Mouse (Mus musculus) lung, postnatal 0 days (tissue): ENCODE data around the gene Pptc7.

Experiments used
- CTCF ChIP-seq: IDR thresholded peaks from 2 replicates; pipeline ENCODE4 v1.5.1; 2016; ENCODE audit warnings: antibody characterized with exemption, mild to moderate bottlenecking
- EP300 ChIP-seq: IDR thresholded peaks from 2 replicates; pipeline ENCODE4 v1.6.1; 2016; ENCODE audit warnings: antibody characterized with exemption, mild to moderate bottlenecking, control low read depth

- TF ChIP-seq CTCF (no peak), EP300 (no peak)
Measured at GRCm38 (mm10) chr5:122267136-122267535, 17.0 kb upstream of the Pptc7 start.
